Mouse (Mus musculus) c-Kit-positive CD71-negative TER-119-negative erythroid progenitor cells, embryonic 14.5 days (primary cell): ENCODE measurements around the gene Rftn2.

Source experiments
- DNase-seq: peaks from one replicate; pipeline ENCODE4 v3.0.0-alpha.2; 2013; ENCODE audit warnings: low read depth

Gene Rftn2

GRCm38 (mm10) chr1:55123561-55123960 is 103.0 kb downstream of the Rftn2 start:
- DNase-seq, result no peak

- DNase-seq, result no peak
These were observed 103.5 kb downstream of the Rftn2 start for GRCm38 (mm10) chr1:55123046-55123445.
